Mouse (Mus musculus) embryo, embryonic 11.5 days (tissue): ENCODE data around the gene Plcb1.

Experiments used
- DNase-seq: peaks from one replicate; pipeline ENCODE4 v3.0.0-alpha.2; 2012; ENCODE audit warnings: low read depth, low spot score

Gene Plcb1

GRCm38 (mm10) chr2:134785970-134786855 lies at the start of gene Plcb1:
Gene Plcb1, plus strand, starts transcription at chr2:134786067.
- peak; percentile 78 for DNase-seq

DNA sequence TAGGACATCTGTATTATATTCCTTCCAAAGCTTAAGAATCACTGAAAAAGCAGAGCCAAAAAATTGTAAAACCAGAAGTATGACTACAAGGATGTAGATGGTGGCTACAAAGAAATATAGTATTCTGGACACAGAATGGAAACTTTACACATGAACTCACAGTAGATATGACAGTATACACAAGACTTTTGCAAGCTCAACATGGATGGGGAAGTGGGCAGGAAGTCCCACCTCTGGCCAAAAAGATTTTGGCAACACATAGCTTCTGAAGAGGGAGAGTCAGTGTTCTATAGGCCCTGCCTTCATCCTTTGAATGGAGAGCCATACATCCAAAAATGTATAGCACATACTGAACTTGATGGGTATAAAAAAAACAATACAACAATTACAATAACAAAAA lies 30.3 kb upstream of the Plcb1 start:
- no peak for DNase-seq

- DNase-seq: no peak
These were observed 29.8 kb upstream of the Plcb1 start for GRCm38 (mm10) chr2:134756086-134756485.

DNA sequence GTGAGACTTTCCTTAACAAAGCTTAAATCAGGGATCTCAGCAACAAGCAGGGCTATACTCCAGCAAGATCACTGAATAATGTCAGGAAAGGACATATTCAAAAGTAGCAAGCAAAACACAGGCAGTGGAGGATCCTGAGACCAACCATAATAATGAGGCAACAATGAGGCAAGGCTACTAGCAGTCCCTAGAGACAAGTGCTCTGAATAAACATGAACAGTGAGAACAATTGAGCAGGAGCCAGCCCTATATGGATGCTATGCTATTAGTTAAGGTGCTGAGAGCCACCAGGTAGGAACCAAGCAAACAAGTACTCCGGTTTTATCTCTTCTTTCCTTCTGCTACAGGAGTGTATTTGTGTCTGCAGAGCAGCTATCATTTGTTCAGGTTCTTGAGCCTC lies 24.8 kb upstream of the Plcb1 start:
- DNase-seq: no peak

GRCm38 (mm10) chr2:134763406-134763990 lies 22.4 kb upstream of the Plcb1 start:
- DNase-seq: no peak

DNA sequence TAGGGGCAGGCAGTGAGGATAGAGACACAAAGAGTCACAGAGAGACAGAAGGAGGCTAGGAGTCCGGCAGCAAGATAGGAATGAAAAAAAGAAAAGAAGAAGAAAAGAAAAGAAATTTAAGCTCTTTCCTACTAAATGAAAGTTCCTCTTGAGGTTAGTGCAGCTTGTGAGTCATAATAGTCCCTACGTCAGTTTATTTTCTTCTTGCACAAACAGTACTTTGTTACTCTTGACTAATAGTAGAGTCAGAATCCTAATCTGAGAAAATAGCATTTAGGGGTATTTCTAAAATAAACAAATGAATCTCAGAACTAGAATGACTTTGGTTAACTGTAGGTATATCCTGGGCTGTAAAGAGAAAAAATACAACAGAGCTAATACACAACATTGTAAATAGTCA lies 21.4 kb upstream of the Plcb1 start:
- no peak for DNase-seq

GRCm38 (mm10) chr2:134779826-134780225 lies 6.0 kb upstream of the Plcb1 start:
- no peak for DNase-seq

GRCm38 (mm10) chr2:134780316-134780715 lies 5.6 kb upstream of the Plcb1 start:
- no peak for DNase-seq

DNA sequence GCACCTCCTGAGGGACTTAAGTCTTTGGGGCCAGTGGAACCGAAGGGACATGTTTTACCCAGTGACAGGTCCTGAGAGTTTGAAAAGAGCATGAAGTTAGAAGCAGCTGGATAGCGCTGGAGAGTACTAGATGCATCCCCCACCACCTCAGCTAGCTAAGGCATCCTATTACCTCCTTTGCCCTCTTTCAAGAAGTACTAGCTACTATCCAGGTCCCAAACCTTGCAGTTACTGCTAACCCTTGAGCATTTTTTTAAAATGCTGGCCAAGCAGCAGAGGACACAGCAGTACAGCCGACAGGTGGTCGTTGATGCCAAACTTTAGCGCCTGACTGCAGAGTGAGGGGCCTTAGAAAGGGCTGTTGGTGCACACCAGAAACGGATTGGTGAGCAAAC lies 986 bp downstream of the Plcb1 start:
- no peak for DNase-seq

DNA sequence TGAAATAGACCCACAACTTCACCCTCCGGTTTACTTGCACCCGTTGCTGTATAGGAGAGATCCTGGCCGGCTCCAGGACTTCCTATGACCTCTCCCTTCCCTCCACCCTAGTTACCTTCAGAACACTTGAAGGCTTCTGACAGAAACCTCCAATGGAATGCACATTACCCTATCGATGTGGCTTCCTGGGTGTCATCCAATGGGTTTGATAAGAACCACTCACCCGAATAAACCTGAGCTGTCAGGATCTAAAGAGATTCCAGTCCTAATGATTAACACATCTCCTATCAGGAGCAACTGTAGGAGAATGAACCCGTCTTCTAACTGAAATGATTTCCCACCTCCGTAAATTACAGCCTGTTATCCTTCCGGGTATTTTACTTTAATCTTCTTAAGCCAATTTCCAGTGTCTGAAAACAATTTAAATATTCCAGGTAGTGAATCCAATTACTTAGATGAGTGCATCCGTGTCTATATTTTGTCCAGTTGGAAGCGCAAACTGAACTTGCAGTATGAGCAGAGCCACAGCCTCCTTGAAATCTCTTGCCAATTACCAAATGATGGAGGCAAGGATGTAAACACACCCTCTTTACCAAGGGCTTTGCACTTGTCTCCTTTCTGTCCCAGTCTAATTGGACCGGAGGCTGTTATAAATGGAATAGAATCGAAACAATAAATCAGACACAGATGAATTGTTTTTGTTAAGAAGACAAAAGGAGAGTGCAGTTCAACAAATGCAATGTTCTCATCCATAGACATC lies 1.6 kb downstream of the Plcb1 start:
- no peak for DNase-seq

DNA sequence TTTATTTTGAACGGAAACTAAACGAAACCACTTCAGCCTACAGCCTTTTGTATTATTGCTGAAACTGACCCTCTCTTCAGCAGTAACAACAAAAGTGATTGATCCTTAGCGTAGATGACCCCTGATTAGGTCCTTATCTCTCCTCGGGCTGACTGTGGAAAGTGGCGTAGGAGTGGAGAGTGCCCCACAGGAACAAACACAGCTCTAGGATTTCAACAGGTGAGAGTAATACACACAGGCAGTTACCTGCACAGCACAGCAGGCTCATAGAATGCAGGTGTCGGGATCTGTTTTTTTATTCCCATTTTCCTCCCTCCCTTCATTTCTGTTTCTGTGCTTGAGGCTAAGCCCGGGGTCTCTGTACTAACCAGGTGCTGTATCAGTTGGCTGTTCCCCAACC lies 7.1 kb downstream of the Plcb1 start:
- no peak for DNase-seq

- no peak for DNase-seq
These were observed 14.4 kb downstream of the Plcb1 start for GRCm38 (mm10) chr2:134800226-134800625.

DNA sequence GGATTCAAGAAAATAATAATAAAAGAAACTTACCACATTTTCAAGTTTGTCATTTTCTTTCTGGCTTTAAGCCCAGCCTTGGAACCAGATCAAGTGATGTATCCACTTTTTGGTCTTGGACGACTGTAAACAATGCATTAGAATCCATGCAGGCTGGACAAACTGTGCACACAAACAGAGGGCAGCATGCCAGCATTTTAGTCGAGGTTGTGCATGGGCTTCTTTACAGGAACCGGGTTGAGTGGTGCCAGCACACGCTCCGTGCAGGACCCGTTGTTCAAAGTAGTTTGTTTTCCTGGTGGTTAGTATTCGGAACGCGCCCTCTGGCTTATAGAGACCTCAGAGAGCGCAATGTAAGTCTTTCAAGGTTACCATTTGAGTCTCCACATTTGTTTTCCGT lies 30.5 kb downstream of the Plcb1 start:
- no peak for DNase-seq

DNA sequence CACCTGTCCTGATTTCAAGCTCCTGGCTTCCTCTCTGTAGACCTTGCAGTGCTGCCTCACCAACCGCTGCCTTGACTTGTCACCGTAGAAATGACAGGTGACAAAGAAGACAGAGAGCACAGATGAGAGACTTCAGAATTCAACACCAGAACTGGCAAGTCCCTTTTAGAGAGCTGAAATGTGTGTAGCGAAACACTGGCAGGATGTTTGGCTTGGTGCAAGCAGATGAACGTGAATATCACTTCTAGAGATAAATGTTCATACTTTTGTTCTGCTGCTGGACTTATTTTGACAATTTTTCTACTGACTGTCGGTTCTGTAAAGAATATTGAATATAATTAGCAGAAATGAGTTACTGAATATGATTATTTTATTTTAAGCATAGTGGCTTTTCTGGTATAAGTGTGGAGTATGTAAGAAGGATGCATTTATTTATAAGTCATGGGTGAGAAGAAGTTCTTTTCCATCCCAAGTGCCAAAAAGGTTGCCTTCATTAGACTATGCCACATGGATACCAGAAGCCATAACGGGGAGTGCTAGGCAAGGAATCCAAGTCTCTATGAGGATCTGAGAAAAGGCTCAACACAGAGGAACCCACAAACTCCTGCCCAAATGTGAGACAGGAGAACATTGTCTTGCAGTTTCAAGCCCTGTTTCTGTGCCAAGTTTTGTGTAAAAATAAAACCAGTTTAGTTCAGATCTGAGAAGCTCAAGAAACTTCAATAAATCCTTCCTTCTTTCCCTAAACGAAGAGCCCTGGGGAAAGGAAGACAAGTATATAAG lies 31.4 kb downstream of the Plcb1 start:
- DNase-seq: no peak

GRCm38 (mm10) chr2:134821176-134821575 lies 35.3 kb downstream of the Plcb1 start:
- no peak for DNase-seq

DNA sequence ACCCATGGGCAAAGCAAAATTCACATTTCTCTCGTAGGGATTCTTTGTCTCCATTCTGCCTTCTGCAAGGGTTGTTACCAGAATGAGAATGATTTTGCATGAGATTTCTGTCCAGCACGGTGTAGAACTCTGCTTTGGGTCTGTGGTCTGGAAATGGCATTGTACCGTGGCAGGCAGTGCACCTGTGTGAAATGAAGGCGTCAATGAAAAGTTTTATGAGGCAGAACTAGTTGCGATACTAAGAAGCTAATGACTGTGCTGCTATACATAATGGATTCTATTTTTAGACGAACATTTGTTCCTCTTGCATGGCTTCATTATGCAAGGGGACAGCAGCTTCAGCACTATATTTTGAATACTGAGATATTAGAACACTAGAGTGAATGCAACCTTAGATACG lies 39.8 kb downstream of the Plcb1 start:
- no peak for DNase-seq

DNA sequence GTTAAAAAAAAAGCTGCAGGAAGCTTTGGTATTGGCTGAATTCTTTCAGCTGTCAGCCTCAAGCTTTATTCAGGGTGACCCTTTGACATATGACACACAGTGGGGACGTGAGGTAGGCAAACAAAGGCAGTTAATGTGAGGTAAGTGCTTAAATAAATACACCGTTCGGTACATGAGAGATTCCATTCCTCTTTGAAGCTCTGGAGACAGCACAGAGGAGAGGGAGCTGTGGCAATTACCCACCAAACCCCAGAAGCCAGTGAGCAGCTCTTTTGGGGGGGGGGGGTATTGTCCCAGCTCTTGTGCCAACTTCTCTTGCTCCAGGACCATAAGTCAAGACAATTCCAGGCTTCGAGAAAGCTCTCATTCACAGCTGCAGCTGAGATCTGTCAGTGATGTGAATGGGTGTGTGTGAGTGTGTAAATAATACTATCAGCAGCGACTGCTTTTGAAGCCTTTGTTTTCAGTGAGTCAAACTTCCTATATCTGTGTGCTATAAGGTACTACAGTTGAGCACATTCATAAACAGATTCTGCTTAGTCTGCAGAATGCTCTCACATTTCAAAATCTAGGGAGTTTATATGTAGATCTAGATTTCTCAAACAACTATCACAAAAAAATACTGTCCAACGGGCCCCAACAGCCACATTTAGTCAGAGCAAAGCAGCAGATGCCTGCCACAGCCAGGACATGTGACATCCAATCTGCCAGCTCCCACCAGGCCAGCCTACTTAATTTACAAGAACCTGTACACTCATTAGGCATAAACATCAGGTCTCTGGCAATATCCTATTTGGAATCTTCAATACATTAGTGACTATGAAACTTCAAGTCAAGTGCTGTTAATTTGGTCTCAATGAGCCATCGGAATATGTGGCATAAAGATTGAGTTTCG lies 40.5 kb downstream of the Plcb1 start:
- DNase-seq: peak; percentile 3

DNA sequence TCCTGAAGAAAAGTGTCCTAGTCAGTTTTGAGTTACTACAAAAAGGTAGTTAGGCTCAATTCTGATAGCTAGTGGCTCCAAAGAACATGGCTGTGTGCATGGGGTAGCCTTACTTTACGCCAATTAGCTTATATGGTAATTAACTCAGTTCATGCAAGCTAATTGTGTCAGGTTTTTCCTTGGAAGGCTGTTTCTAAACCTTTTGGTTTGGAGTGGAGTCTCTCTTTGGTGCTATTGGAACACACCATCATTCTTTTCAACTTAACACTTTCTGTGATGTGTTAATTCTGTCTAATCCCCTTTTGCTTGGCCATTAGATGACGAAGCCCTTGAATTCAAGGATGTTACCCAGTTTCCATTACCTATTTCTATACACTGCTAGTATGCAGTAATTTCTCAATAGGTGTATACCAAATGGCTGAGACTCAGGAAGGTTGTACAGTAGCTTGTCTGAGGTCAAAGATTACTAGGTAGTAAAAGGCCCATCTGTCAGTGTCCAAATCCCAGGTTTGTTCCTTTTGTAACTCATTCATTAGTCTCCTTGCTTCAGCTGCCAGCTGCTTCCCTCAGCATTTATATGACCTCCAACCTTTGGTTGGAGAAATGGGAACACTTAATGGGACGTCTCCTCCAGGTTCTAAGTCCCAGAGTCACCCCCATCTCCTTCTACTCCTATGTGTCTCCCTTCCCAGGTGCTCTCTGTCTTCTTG lies 42.1 kb downstream of the Plcb1 start:
- no peak for DNase-seq

DNA sequence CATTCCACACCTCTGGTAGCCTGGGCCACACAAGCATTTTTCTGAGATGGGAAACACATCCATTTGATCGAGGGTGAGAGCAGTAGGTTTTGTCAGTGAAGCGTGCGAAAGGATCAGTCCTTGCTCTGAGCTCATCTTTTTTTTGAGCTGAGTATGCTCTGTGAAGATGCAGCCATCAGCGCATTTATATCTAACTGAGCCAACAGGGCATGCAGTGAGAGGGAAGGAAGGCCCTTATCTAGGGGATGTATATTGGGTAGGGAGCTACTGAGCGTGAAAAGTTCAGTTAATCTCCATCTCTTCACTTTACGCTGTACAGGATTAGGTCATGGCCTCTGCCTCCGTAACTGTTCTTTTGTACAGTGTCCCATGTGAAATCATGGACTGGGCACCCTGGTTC lies 46.0 kb downstream of the Plcb1 start:
- no peak for DNase-seq

- no peak for DNase-seq
These were observed 50.2 kb downstream of the Plcb1 start for GRCm38 (mm10) chr2:134836097-134836496.
